Mouse (Mus musculus) MEL (cell line): ENCODE results near the gene Cxcl17. TPM values are rescaled to one million over a fixed set of nuclear protein-coding genes. Genes with fewer than 3 reads are reported as not detected.

Experiments used
- DNase-seq: peaks from one replicate; pipeline ENCODE4 v3.0.0; 2011; ENCODE audit warnings: low read depth, low spot score
- H3K27ac ChIP-seq: 2 replicates; pipeline ENCODE4 v1.5.1; 2012; ENCODE audit warnings: low read depth, mild to moderate bottlenecking, control low read depth, low read length, moderate library complexity; ENCODE audit not compliant: control insufficient read depth
- H3K27me3 ChIP-seq, 2 experiments: fragments of 150-350 bp in 1 of 2; sonication (generic) in 1 of 2; 2 replicates each; pipeline ENCODE4 v1.6.1; 2012; ENCODE audit warnings: low read length in 2 of 2, mild to moderate bottlenecking in 2 of 2, improper control_type of control experiment in 1 of 2, moderate library complexity in 1 of 2; ENCODE audit not compliant: insufficient read depth in 2 of 2, control insufficient read depth in 1 of 2
- H3K36me3 ChIP-seq, 2 experiments: 2 replicates each; pipeline ENCODE4 v1.6.1; 2012 to 2014; ENCODE audit warnings: low read length in 2 of 2, improper control_type of control experiment in 1 of 2, inconsistent platforms in 1 of 2, mild to moderate bottlenecking in 1 of 2; ENCODE audit not compliant: insufficient read depth in 2 of 2, control insufficient read depth in 1 of 2
- H3K4me1 ChIP-seq, 2 experiments: fragments of 150-350 bp in 1 of 2; sonication (generic) in 1 of 2; 2 replicates each; pipeline ENCODE4 v1.6.1; 2012; ENCODE audit warnings: low read length in 2 of 2, improper control_type of control experiment in 1 of 2, mild to moderate bottlenecking in 1 of 2; ENCODE audit not compliant: insufficient read depth in 2 of 2, control insufficient read depth in 1 of 2
- H3K4me3 ChIP-seq, 2 experiments: fragments of 150-350 bp in 1 of 2; sonication (generic) in 1 of 2; 2 replicates each; pipeline ENCODE4 v1.5.1; 2012; ENCODE audit warnings: low read depth in 2 of 2, low read length in 2 of 2, mild to moderate bottlenecking in 2 of 2, moderate library complexity in 2 of 2, control low read depth in 1 of 2, improper control_type of control experiment in 1 of 2; ENCODE audit not compliant: control insufficient read depth in 1 of 2, insufficient read depth in 1 of 2
- H3K79me2 ChIP-seq: 2 replicates; pipeline ENCODE4 v1.6.1; 2012; ENCODE audit warnings: mild to moderate bottlenecking, low read length, moderate library complexity; ENCODE audit not compliant: control insufficient read depth, poor library complexity, insufficient read depth
- H3K9ac ChIP-seq: 2 replicates; pipeline ENCODE4 v1.6.1; 2012; ENCODE audit warnings: low read depth, mild to moderate bottlenecking, control low read depth, low read length, moderate library complexity; ENCODE audit not compliant: control insufficient read depth, poor library complexity, severe bottlenecking
- H3K9me3 ChIP-seq: fragments of 150-350 bp; sonication (generic); replicated peaks from 2 replicates; pipeline ENCODE4 v1.6.1; 2012; ENCODE audit warnings: mild to moderate bottlenecking, low read length, improper control_type of control experiment, moderate library complexity; ENCODE audit not compliant: insufficient read depth
- BHLHE40 ChIP-seq: IDR thresholded peaks from 2 replicates; pipeline ENCODE4 v1.6.1; 2012; ENCODE audit warnings: low read depth, mild to moderate bottlenecking, inconsistent platforms, low read length, improper control_type of control experiment, borderline replicate concordance
- CHD2 ChIP-seq: IDR thresholded peaks from 2 replicates; pipeline ENCODE4 v1.6.1; 2011; ENCODE audit warnings: low read length, improper control_type of control experiment
- CTCF ChIP-seq, 3 experiments: IDR thresholded peaks in 2 of 3; conservative IDR thresholded peaks in 1 of 3; 2 replicates each; pipeline ENCODE4 v1.5.1; 2011 to 2012; ENCODE audit warnings: low read length in 3 of 3, low read depth in 2 of 3, mild to moderate bottlenecking in 2 of 3, improper control_type of control experiment in 1 of 3, inconsistent platforms in 1 of 3, mixed read lengths in 1 of 3, moderate library complexity in 1 of 3; ENCODE audit not compliant: control insufficient read depth in 1 of 3, insufficient read depth in 1 of 3, poor library complexity in 1 of 3, severe bottlenecking in 1 of 3
- E2F4 ChIP-seq: IDR thresholded peaks from 2 replicates; pipeline ENCODE4 v1.6.1; 2011; ENCODE audit warnings: low read depth, low read length, improper control_type of control experiment, borderline replicate concordance
- JUND ChIP-seq: IDR thresholded peaks from 2 replicates; pipeline ENCODE4 v1.6.1; 2011; ENCODE audit warnings: low read depth, mild to moderate bottlenecking, improper control_type of control experiment, low read length
- KAT2A ChIP-seq: conservative IDR thresholded peaks from 2 replicates; pipeline ENCODE4 v1.6.1; 2012; ENCODE audit warnings: low read depth, low read length, improper control_type of control experiment, inconsistent platforms
- MXI1 ChIP-seq: IDR thresholded peaks from 2 replicates; pipeline ENCODE4 v1.6.1; 2011; ENCODE audit warnings: mild to moderate bottlenecking, low read depth, low read length, improper control_type of control experiment
- MYB ChIP-seq: IDR thresholded peaks from 2 replicates; pipeline ENCODE4 v1.6.1; 2011; ENCODE audit warnings: mild to moderate bottlenecking, low read depth, low read length, improper control_type of control experiment
- POLR2AphosphoS5 ChIP-seq: IDR thresholded peaks from 2 replicates; pipeline ENCODE4 v1.6.1; 2012; ENCODE audit warnings: low read depth, borderline replicate concordance, mild to moderate bottlenecking, inconsistent platforms, low read length, moderate library complexity, mixed read lengths
- RAD21 ChIP-seq: IDR thresholded peaks from 2 replicates; pipeline ENCODE4 v1.6.1; 2011; ENCODE audit warnings: mild to moderate bottlenecking, low read depth, low read length, improper control_type of control experiment
- RCOR1 ChIP-seq: IDR thresholded peaks from 2 replicates; pipeline ENCODE4 v1.6.1; 2012; ENCODE audit warnings: low read depth, mild to moderate bottlenecking, inconsistent platforms, low read length, improper control_type of control experiment
- SMC3 ChIP-seq: IDR thresholded peaks from 2 replicates; pipeline ENCODE4 v1.6.1; 2011; ENCODE audit warnings: low read depth, low read length, improper control_type of control experiment
- TAL1 ChIP-seq: IDR thresholded peaks from 2 replicates; pipeline ENCODE4 v1.6.1; 2012; ENCODE audit warnings: mild to moderate bottlenecking, inconsistent platforms, low read length, moderate library complexity, mixed read lengths
- TCF12 ChIP-seq: IDR thresholded peaks from 2 replicates; pipeline ENCODE4 v1.6.1; 2014; ENCODE audit warnings: low read depth, mild to moderate bottlenecking, inconsistent platforms, low read length, improper control_type of control experiment, moderate library complexity
- USF2 ChIP-seq, 2 experiments: IDR thresholded peaks; 2 replicates each; pipeline ENCODE4 v1.6.1; 2011 to 2012; ENCODE audit warnings: improper control_type of control experiment in 2 of 2, low read length in 2 of 2, borderline replicate concordance in 1 of 2, inconsistent platforms in 1 of 2, low read depth in 1 of 2, mild to moderate bottlenecking in 1 of 2; ENCODE audit not compliant: insufficient read depth in 1 of 2
- ZC3H11A ChIP-seq: IDR thresholded peaks from 2 replicates; pipeline ENCODE4 v1.6.1; 2012; ENCODE audit warnings: low read depth, mild to moderate bottlenecking, inconsistent platforms, low read length, improper control_type of control experiment
- polyA plus RNA-seq, 2 experiments: library from polyadenylated mRNA; stranded (reverse) in 1 of 2; unstranded in 1 of 2; fragments of >175 nt in 1 of 2; fragments of >200 nt in 1 of 2; gene quantifications; 2 replicates each; pipeline versions ENCODE4 v1.2.1 to v1.2.4; 2012; ENCODE audit warnings: low replicate concordance in 2 of 2, low read depth in 1 of 2; ENCODE audit not compliant: insufficient read length in 2 of 2, insufficient read depth in 1 of 2, missing spikeins in 1 of 2
- total RNA-seq: library from RNA; depleted of rRNA; stranded (reverse); fragments of 300-350 nt; gene quantifications from 2 replicates; pipeline ENCODE4 v1.2.3, GENCODE M21; 2012

Cxcl17 gene
- total and polyA plus RNA-seq, 3 experiments: not detected

DNA sequence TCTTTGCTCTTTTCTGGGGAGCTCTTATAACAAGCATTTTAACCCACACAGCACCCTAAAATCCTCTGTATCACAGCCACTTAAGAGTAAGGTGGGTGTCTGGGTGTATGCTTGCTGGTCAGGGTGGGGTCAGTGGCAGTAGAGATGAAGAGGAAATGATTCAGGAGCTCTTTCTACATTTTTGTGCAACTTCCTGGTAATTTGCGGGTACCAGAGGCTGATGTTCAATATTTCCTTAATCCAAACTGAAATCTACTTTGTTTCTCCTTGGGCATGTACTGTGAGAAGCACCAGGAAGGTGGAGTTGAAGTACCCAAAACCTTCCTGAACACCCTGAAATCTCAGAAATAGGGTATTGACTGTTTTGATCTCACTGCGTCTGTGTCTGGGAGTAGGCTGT, 24.0 kb upstream of the Cxcl17 start:
- no peak overlapping the region for H3K4me3 ChIP-seq
- no peaks in the 10 kb centered on the region for H3K4me1 ChIP-seq
- no peaks in the 10 kb centered on the region for H3K9me3 ChIP-seq
- H3K27ac ChIP-seq: no peak overlapping the region
- H3K79me2 ChIP-seq: no peaks in the 10 kb centered on the region
- no peak overlapping the region for H3K9ac ChIP-seq
- no peaks in the 10 kb centered on the region for H3K27me3 ChIP-seq
- DNase-seq: no peak
- no peaks in the 10 kb centered on the region for H3K36me3 ChIP-seq
- TF ChIP-seq MYB: no peak

DNA sequence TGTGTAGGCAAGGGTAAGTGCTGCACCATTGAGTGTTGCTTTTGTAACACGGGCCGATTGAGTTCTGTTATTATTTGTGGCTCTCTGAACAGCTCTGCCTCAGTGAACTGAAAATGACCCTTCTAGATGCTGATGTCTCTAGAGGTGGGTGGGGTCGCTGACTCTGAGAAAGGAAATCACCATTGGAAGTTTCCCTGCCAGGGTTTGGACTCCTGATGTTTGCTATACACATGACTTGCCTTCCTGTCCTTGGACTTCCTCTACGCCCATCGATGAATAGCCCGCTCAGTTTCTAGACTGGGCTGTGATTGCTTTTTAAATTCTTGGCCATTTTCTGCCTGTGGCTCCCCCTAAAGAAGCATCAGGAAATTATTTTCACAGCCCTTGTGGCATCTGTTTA, 23.5 kb upstream of the Cxcl17 start:
- no peak for TF ChIP-seq TAL1
- no peak for TF ChIP-seq SMC3
- no peak for TF ChIP-seq BHLHE40
- no peak for TF ChIP-seq TCF12
- no peak for TF ChIP-seq KAT2A
- TF ChIP-seq MYB: no peak
- no peak for TF ChIP-seq JUND
- TF ChIP-seq MXI1: no peak
- no peak for TF ChIP-seq CHD2
- TF ChIP-seq CTCF (IDR thresholded peaks at IDR 0.05 in 2 of 3, conservative IDR thresholded peaks at IDR 0.05 in 1 of 3; ENCODE audit: control insufficient read depth in 1 of 3, insufficient read depth in 1 of 3, low read depth in 2 of 3, low read length in 3 of 3, poor library complexity in 1 of 3, severe bottlenecking in 1 of 3): no peak
- no peak for TF ChIP-seq ZC3H11A
- no peak for TF ChIP-seq E2F4
- Histone ChIP-seq H3K4me3 (no peak overlapping the region), H3K4me1 (no peaks in the 10 kb centered on the region), H3K27me3 (no peaks in the 10 kb centered on the region), H3K79me2 (no peaks in the 10 kb centered on the region), H3K9ac (no peak overlapping the region), H3K36me3 (no peaks in the 10 kb centered on the region), H3K9me3 (no peaks in the 10 kb centered on the region), H3K27ac (no peak overlapping the region)
- no peak for DNase-seq

DNA sequence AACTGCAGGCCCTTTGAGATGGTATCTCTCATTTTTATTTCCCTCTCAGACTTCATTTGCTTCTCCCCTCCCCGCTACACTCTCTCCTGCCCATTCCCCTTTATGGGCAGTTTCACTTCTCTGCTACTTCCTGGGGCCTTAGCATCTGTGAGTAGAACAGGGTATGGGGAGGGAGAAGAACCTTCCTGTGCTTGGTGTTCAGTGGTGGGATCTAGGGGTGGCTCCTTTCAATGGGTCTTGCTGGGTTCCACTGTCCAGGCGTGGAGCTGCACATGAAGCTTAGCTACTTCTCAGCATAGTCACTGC, 22.8 kb upstream of the Cxcl17 start:
- Histone ChIP-seq H3K27ac (no peak overlapping the region), H3K9ac (no peak overlapping the region)
- TF ChIP-seq USF2 (IDR thresholded peaks at IDR 0.05; ENCODE audit: borderline replicate concordance in 1 of 2, insufficient read depth in 1 of 2, low read depth in 1 of 2, low read length in 2 of 2) (no peak), RAD21 (no peak), TAL1 (no peak), POLR2AphosphoS5 (no peak), RCOR1 (no peak)
- TF ChIP-seq, all 39 proteins: peak for 0
- Histone ChIP-seq H3K4me1 (no peaks in the 10 kb centered on the region), H3K9me3 (no peaks in the 10 kb centered on the region), H3K4me3 (no peak overlapping the region), H3K36me3 (no peaks in the 10 kb centered on the region), H3K79me2 (no peaks in the 10 kb centered on the region), H3K27me3 (no peaks in the 10 kb centered on the region)
- no peak for DNase-seq
